Mouse (Mus musculus): Measurements from ENCODE around the gene RPS10-NUDT3. TPM values are rescaled to one million over a fixed set of nuclear protein-coding genes. Genes with fewer than 3 reads are reported as not detected.

RPS10-NUDT3 gene
- polyA plus RNA-seq, 1 experiment from 2014 or later, result not detected

- peak overlapping the region; percentile 72 for H3K4me3 ChIP-seq (replicated peaks)
- peak overlapping the region; percentile 89 for H3K4me2 ChIP-seq
- WGBS, result 1% methylated on average over 20 of the region's 39 CpGs
- peaks cover 45% of the 10 kb centered on the region for H3K4me1 ChIP-seq
- no peaks in the 10 kb centered on the region for H3K36me3 ChIP-seq (replicated peaks)
- peak; percentile 10; the same call in 1 of the 2 replicates for ATAC-seq (ENCODE audit: low FRiP score)
- H3K9ac ChIP-seq, result peak overlapping the region; percentile 96
- peaks cover 4% of the 10 kb centered on the region for H3K27me3 ChIP-seq
- no peaks in the 10 kb centered on the region for H3K9me3 ChIP-seq
- H3K27ac ChIP-seq, result peak overlapping the region; percentile 98
Measured at GRCm38 (mm10) chr17:27555075-27555511, 79.9 kb downstream of the RPS10-NUDT3 start.

GRCm38 (mm10) chr17:27554062-27554960 lies 80.7 kb downstream of the RPS10-NUDT3 start:
- 35% methylated on average over 20 of the region's 20 CpGs for WGBS
- no peak for ATAC-seq (ENCODE audit: low FRiP score)
- no peaks in the 10 kb centered on the region for H3K9me3 ChIP-seq
- H3K27me3 ChIP-seq, result peaks cover 4% of the 10 kb centered on the region
- H3K4me1 ChIP-seq, result peaks cover 43% of the 10 kb centered on the region
- H3K4me2 ChIP-seq, result peak overlapping the region; percentile 89
- H3K9ac ChIP-seq, result peak overlapping the region; percentile 96
- peak overlapping the region; percentile 98 for H3K27ac ChIP-seq
- H3K36me3 ChIP-seq (replicated peaks), result no peaks in the 10 kb centered on the region
- H3K4me3 ChIP-seq (replicated peaks), result peak overlapping the region; percentile 72

- 85% methylated on average over 23 of the region's 23 CpGs for WGBS
- ATAC-seq (ENCODE audit: low FRiP score), result no peak
- Histone ChIP-seq H3K9me3 (no peaks in the 10 kb centered on the region), H3K27ac (no peak overlapping the region), H3K9ac (no peak overlapping the region), H3K27me3 (peaks cover 4% of the 10 kb centered on the region), H3K36me3 (replicated peaks) (no peaks in the 10 kb centered on the region), H3K4me1 (peaks cover 34% of the 10 kb centered on the region), H3K4me2 (no peak overlapping the region), H3K4me3 (replicated peaks) (no peak overlapping the region)
Measured at GRCm38 (mm10) chr17:27552215-27553201, 82.5 kb downstream of the RPS10-NUDT3 start.

- H3K27ac ChIP-seq, result no peak overlapping the region
- no peak overlapping the region for H3K4me3 ChIP-seq (replicated peaks)
- H3K9me3 ChIP-seq, result no peaks in the 10 kb centered on the region
- H3K4me1 ChIP-seq, result peaks cover 31% of the 10 kb centered on the region
- peaks cover 6% of the 10 kb centered on the region for H3K27me3 ChIP-seq
- no peak for ATAC-seq (ENCODE audit: low FRiP score)
- no peaks in the 10 kb centered on the region for H3K36me3 ChIP-seq (replicated peaks)
- 60% methylated on average over 10 of the region's 10 CpGs for WGBS
- H3K4me2 ChIP-seq, result no peak overlapping the region
- H3K9ac ChIP-seq, result no peak overlapping the region
Measured at GRCm38 (mm10) chr17:27551393-27551940, 83.6 kb downstream of the RPS10-NUDT3 start.

- WGBS, result 44% methylated on average over 8 of the region's 8 CpGs
- Histone ChIP-seq H3K9me3 (no peaks in the 10 kb centered on the region), H3K4me3 (replicated peaks) (no peak overlapping the region), H3K27me3 (peaks cover 9% of the 10 kb centered on the region), H3K27ac (peak overlapping the region; percentile 48), H3K4me1 (peaks cover 15% of the 10 kb centered on the region), H3K9ac (peak overlapping the region; percentile 33), H3K4me2 (0 out of 2 replicates have a peak overlapping the region, but pooled peaks have one; percentile 15), H3K36me3 (replicated peaks) (no peaks in the 10 kb centered on the region)
- ATAC-seq (ENCODE audit: low FRiP score), result no peak; the same call in 1 of the 2 replicates
Measured at GRCm38 (mm10) chr17:27549234-27549633, 85.8 kb downstream of the RPS10-NUDT3 start.

- peaks cover 15% of the 10 kb centered on the region for H3K4me1 ChIP-seq
- H3K4me2 ChIP-seq, result no peak overlapping the region
- no peaks in the 10 kb centered on the region for H3K36me3 ChIP-seq (replicated peaks)
- H3K9me3 ChIP-seq, result no peaks in the 10 kb centered on the region
- ATAC-seq (ENCODE audit: low FRiP score), result no peak
- peaks cover 5% of the 10 kb centered on the region; the same call in 1 of the 2 replicates for H3K27me3 ChIP-seq
- 76% methylated on average over 9 of the region's 9 CpGs for WGBS
- H3K27ac ChIP-seq, result no peak overlapping the region
- no peak overlapping the region for H3K9ac ChIP-seq
- H3K4me3 ChIP-seq (replicated peaks), result no peak overlapping the region
Measured at GRCm38 (mm10) chr17:27547253-27547868, 87.7 kb downstream of the RPS10-NUDT3 start.

GRCm38 (mm10) chr17:27546574-27547085 lies 88.4 kb downstream of the RPS10-NUDT3 start:
- ATAC-seq (ENCODE audit: low FRiP score), result no peak
- H3K4me1 ChIP-seq, result peaks cover 15% of the 10 kb centered on the region
- H3K36me3 ChIP-seq (replicated peaks), result no peaks in the 10 kb centered on the region
- WGBS, result 63% methylated on average over 7 of the region's 7 CpGs
- H3K9me3 ChIP-seq, result no peaks in the 10 kb centered on the region
- no peak overlapping the region for H3K4me3 ChIP-seq (replicated peaks)
- no peak overlapping the region for H3K27ac ChIP-seq
- no peak overlapping the region for H3K4me2 ChIP-seq
- H3K27me3 ChIP-seq, result peaks cover 5% of the 10 kb centered on the region; the same call in 1 of the 2 replicates
- no peak overlapping the region for H3K9ac ChIP-seq

- Histone ChIP-seq H3K9ac (no peak overlapping the region), H3K4me1 (peaks cover 15% of the 10 kb centered on the region), H3K27ac (no peak overlapping the region), H3K9me3 (no peaks in the 10 kb centered on the region), H3K36me3 (replicated peaks) (no peaks in the 10 kb centered on the region), H3K4me3 (replicated peaks) (no peak overlapping the region), H3K27me3 (peaks cover 5% of the 10 kb centered on the region; the same call in 1 of the 2 replicates), H3K4me2 (no peak overlapping the region)
- no peak for ATAC-seq (ENCODE audit: low FRiP score)
- WGBS, result 53% methylated on average over 12 of the region's 12 CpGs
Measured at GRCm38 (mm10) chr17:27545991-27546390, 89.0 kb downstream of the RPS10-NUDT3 start.

GRCm38 (mm10) chr17:27544551-27544950 lies 90.5 kb downstream of the RPS10-NUDT3 start:
- no peak overlapping the region for H3K27ac ChIP-seq
- peaks cover 5% of the 10 kb centered on the region; the same call in 1 of the 2 replicates for H3K27me3 ChIP-seq
- H3K9ac ChIP-seq, result no peak overlapping the region
- ATAC-seq (ENCODE audit: low FRiP score), result no peak
- H3K36me3 ChIP-seq (replicated peaks), result no peaks in the 10 kb centered on the region
- H3K4me2 ChIP-seq, result no peak overlapping the region
- H3K9me3 ChIP-seq, result no peaks in the 10 kb centered on the region
- peaks cover 12% of the 10 kb centered on the region for H3K4me1 ChIP-seq
- WGBS, result 86% methylated on average over 11 of the region's 11 CpGs
- H3K4me3 ChIP-seq (replicated peaks), result no peak overlapping the region

GRCm38 (mm10) chr17:27541984-27542383 lies 93.0 kb downstream of the RPS10-NUDT3 start:
- Histone ChIP-seq H3K4me2 (no peak overlapping the region), H3K9ac (no peak overlapping the region), H3K27ac (no peak overlapping the region), H3K4me3 (replicated peaks) (no peak overlapping the region), H3K27me3 (peaks cover 7% of the 10 kb centered on the region; the same call in 1 of the 2 replicates), H3K9me3 (no peaks in the 10 kb centered on the region), H3K36me3 (replicated peaks) (no peaks in the 10 kb centered on the region), H3K4me1 (no peaks in the 10 kb centered on the region; the same call in 1 of the 2 replicates)
- ATAC-seq (ENCODE audit: low FRiP score), result no peak
- WGBS, result 79% methylated on average over 3 of the region's 3 CpGs

- H3K4me3 ChIP-seq (replicated peaks), result no peak overlapping the region
- H3K9me3 ChIP-seq, result no peaks in the 10 kb centered on the region
Measured at GRCm38 (mm10) chr17:27541261-27541660, 93.8 kb downstream of the RPS10-NUDT3 start.

More at GRCm38 (mm10) chr17:27541261-27541660, 93.8 kb downstream of the RPS10-NUDT3 start:
- Histone ChIP-seq H3K4me2 (no peak overlapping the region), H3K9ac (no peak overlapping the region), H3K36me3 (replicated peaks) (no peaks in the 10 kb centered on the region), H3K27ac (no peak overlapping the region), H3K27me3 (peaks cover 3% of the 10 kb centered on the region; the same call in 1 of the 2 replicates), H3K4me1 (no peaks in the 10 kb centered on the region; the same call in 1 of the 2 replicates)
- WGBS, result 85% methylated on average over 2 of the region's 2 CpGs
- no peak for ATAC-seq (ENCODE audit: low FRiP score)

Data from forebrain, embryonic 12.5 days (tissue).